Comparison of ENCODE assay signal across 46 mouse cellular contexts in genomic region chr7:44077703-44078102, GRCm38 (mm10). TPM values are rescaled to one million over a fixed set of nuclear protein-coding genes. Genes with fewer than 3 reads are reported as not detected.
"Had no signal": no experiment of that assay in that cellular context is flagged by ENCODE, and none has a peak within 500 bp of the region (broad histone marks: within the 10 kb centered on the region; RNA-seq: fewer than 3 reads in every experiment).

No protein-coding gene starts in this region.

- H3K4me3 ChIP-seq: limb, embryonic 10.5 days; limb, embryonic 12.5 days; limb, embryonic 13.5 days; limb, embryonic 15.5 days; liver, embryonic 12.5 days; liver, embryonic 13.5 days; liver, embryonic 15.5 days; lung, embryonic 15.5 days; megakaryocyte, embryonic 14.5 days; midbrain, embryonic 10.5 days; midbrain, embryonic 12.5 days; midbrain, embryonic 13.5 days; midbrain, embryonic 15.5 days; myocyte had no signal

- H3K9ac ChIP-seq: limb, embryonic 12.5 days; limb, embryonic 13.5 days; limb, embryonic 15.5 days; liver, embryonic 12.5 days; liver, embryonic 13.5 days; liver, embryonic 14.5 days; liver, embryonic 15.5 days; liver, postnatal 0 days; lung, embryonic 14.5 days; lung, embryonic 15.5 days; midbrain, embryonic 12.5 days; midbrain, embryonic 13.5 days; midbrain, embryonic 15.5 days had no signal

- H3K36me3 ChIP-seq: limb, embryonic 10.5 days; limb, embryonic 12.5 days; limb, embryonic 13.5 days; limb, embryonic 15.5 days; liver, embryonic 12.5 days; liver, embryonic 13.5 days; liver, embryonic 15.5 days; lung, embryonic 15.5 days; midbrain, embryonic 10.5 days; midbrain, embryonic 12.5 days; midbrain, embryonic 13.5 days; midbrain, embryonic 15.5 days had no signal

- H3K9me3 ChIP-seq: limb, embryonic 10.5 days; limb, embryonic 12.5 days; limb, embryonic 15.5 days; liver, embryonic 13.5 days; liver, embryonic 15.5 days; lung, embryonic 15.5 days; megakaryocyte, embryonic 14.5 days; midbrain, embryonic 12.5 days; midbrain, embryonic 15.5 days had no signal

- H3K4me1 ChIP-seq: limb, embryonic 10.5 days; limb, embryonic 12.5 days; limb, embryonic 13.5 days; limb, embryonic 15.5 days; liver, embryonic 12.5 days; liver, embryonic 13.5 days; liver, embryonic 15.5 days; lung, embryonic 15.5 days; megakaryocyte, embryonic 14.5 days; midbrain, embryonic 10.5 days; midbrain, embryonic 12.5 days; midbrain, embryonic 13.5 days; midbrain, embryonic 15.5 days had no signal

- H3K27ac ChIP-seq: limb, embryonic 10.5 days; limb, embryonic 12.5 days; limb, embryonic 13.5 days; limb, embryonic 15.5 days; liver, embryonic 12.5 days; liver, embryonic 13.5 days; liver, embryonic 14.5 days; liver, embryonic 15.5 days; lung, embryonic 15.5 days; macrophage; midbrain, embryonic 10.5 days; midbrain, embryonic 12.5 days; midbrain, embryonic 13.5 days; midbrain, embryonic 15.5 days had no signal

- H3K27me3 ChIP-seq: limb, embryonic 12.5 days; limb, embryonic 13.5 days; limb, embryonic 15.5 days; liver, embryonic 12.5 days; liver, embryonic 13.5 days; liver, embryonic 15.5 days; lung, embryonic 15.5 days; megakaryocyte, embryonic 14.5 days; midbrain, embryonic 12.5 days; midbrain, embryonic 13.5 days; midbrain, embryonic 15.5 days had no signal

- DNase-seq: left cerebral cortex, postnatal 4 days; liver; liver, embryonic 13.5 days; liver, postnatal 0 days; lung, adult 18-20 months; lung, adult 2 months; lung, embryonic 14.5 days; lung, postnatal 10 days; lung, postnatal 14 days; lung, postnatal 36 days; lung, postnatal 4 days; midbrain, embryonic 14.5 days had no signal

RNA-seq across cellular contexts. Expression of gene Klk1b21, which starts 24.4 kb away (rescaled TPM):
- total RNA-seq: left cerebral cortex, postnatal 10 days; left cerebral cortex, postnatal 14 days; left cerebral cortex, postnatal 25 days; left cerebral cortex, postnatal 36 days; left cerebral cortex, postnatal 4 days; liver, adult 2 months; megakaryocyte progenitor cell, adult 5-6 weeks; megakaryocyte, adult 5-6 weeks; megakaryocyte-erythroid progenitor cell, adult 5-6 weeks; midbrain, postnatal 0 days; monocyte, adult 5-6 weeks had no signal
- polyA plus RNA-seq: limb, embryonic 10.5 days; limb, embryonic 11.5 days; limb, embryonic 12.5 days; limb, embryonic 13.5 days; limb, embryonic 14.5 days; limb, embryonic 15.5 days; liver, adult 2 months; liver, embryonic 11.5 days; liver, embryonic 12.5 days; liver, embryonic 13.5 days; liver, embryonic 14.5 days; liver, embryonic 15.5 days; liver, embryonic 16.5 days; liver, postnatal 0 days; lung, adult 2 months; lung, embryonic 14.5 days; lung, embryonic 15.5 days; lung, embryonic 16.5 days; lung, postnatal 0 days; macrophage; midbrain, embryonic 10.5 days; midbrain, embryonic 11.5 days; midbrain, embryonic 12.5 days; midbrain, embryonic 13.5 days; midbrain, embryonic 14.5 days; midbrain, embryonic 15.5 days; midbrain, embryonic 16.5 days; midbrain, postnatal 0 days; myocyte; neural tube, embryonic 11.5 days had no signal

RNA-seq across cellular contexts. Expression of gene Klk1b27, which starts 25.6 kb away (rescaled TPM):
- total RNA-seq: left cerebral cortex, postnatal 10 days; left cerebral cortex, postnatal 14 days; left cerebral cortex, postnatal 25 days; left cerebral cortex, postnatal 36 days; left cerebral cortex, postnatal 4 days; liver, adult 2 months; megakaryocyte progenitor cell, adult 5-6 weeks; megakaryocyte, adult 5-6 weeks; megakaryocyte-erythroid progenitor cell, adult 5-6 weeks; midbrain, postnatal 0 days had no signal
- polyA plus RNA-seq: limb, embryonic 10.5 days; limb, embryonic 11.5 days; limb, embryonic 12.5 days; limb, embryonic 13.5 days; limb, embryonic 14.5 days; limb, embryonic 15.5 days; liver, adult 2 months; liver, embryonic 11.5 days; liver, embryonic 12.5 days; liver, embryonic 13.5 days; liver, embryonic 15.5 days; liver, embryonic 16.5 days; liver, postnatal 0 days; lung, embryonic 14.5 days; lung, embryonic 15.5 days; lung, embryonic 16.5 days; lung, postnatal 0 days; midbrain, embryonic 10.5 days; midbrain, embryonic 11.5 days; midbrain, embryonic 12.5 days; midbrain, embryonic 13.5 days; midbrain, embryonic 14.5 days; midbrain, embryonic 15.5 days; midbrain, embryonic 16.5 days; midbrain, postnatal 0 days; neural tube, embryonic 11.5 days had no signal

RNA-seq across cellular contexts. Expression of gene Klk1b22, which starts 34.8 kb away (rescaled TPM):
- total RNA-seq: left cerebral cortex, postnatal 10 days; left cerebral cortex, postnatal 14 days; left cerebral cortex, postnatal 25 days; left cerebral cortex, postnatal 36 days; left cerebral cortex, postnatal 4 days; liver, adult 2 months; megakaryocyte progenitor cell, adult 5-6 weeks; megakaryocyte, adult 5-6 weeks; megakaryocyte-erythroid progenitor cell, adult 5-6 weeks; midbrain, postnatal 0 days; monocyte, adult 5-6 weeks had no signal
- polyA plus RNA-seq: limb, embryonic 10.5 days; limb, embryonic 11.5 days; limb, embryonic 12.5 days; limb, embryonic 13.5 days; limb, embryonic 14.5 days; limb, embryonic 15.5 days; liver, adult 2 months; liver, embryonic 11.5 days; liver, embryonic 12.5 days; liver, embryonic 13.5 days; liver, embryonic 14.5 days; liver, embryonic 15.5 days; liver, embryonic 16.5 days; liver, postnatal 0 days; lung, adult 2 months; lung, embryonic 14.5 days; lung, embryonic 15.5 days; lung, embryonic 16.5 days; lung, postnatal 0 days; macrophage; midbrain, embryonic 10.5 days; midbrain, embryonic 11.5 days; midbrain, embryonic 12.5 days; midbrain, embryonic 13.5 days; midbrain, embryonic 14.5 days; midbrain, embryonic 15.5 days; midbrain, embryonic 16.5 days; midbrain, postnatal 0 days; neural tube, embryonic 11.5 days had no signal

RNA-seq across cellular contexts. Expression of gene Klk1b16, which starts 58.9 kb away (rescaled TPM):
- total RNA-seq: left cerebral cortex, postnatal 10 days; left cerebral cortex, postnatal 14 days; left cerebral cortex, postnatal 25 days; left cerebral cortex, postnatal 36 days; left cerebral cortex, postnatal 4 days; liver, adult 2 months; megakaryocyte progenitor cell, adult 5-6 weeks; megakaryocyte, adult 5-6 weeks; megakaryocyte-erythroid progenitor cell, adult 5-6 weeks; midbrain, postnatal 0 days; monocyte, adult 5-6 weeks had no signal
- polyA plus RNA-seq: limb, embryonic 10.5 days; limb, embryonic 11.5 days; limb, embryonic 12.5 days; limb, embryonic 13.5 days; limb, embryonic 14.5 days; limb, embryonic 15.5 days; liver, adult 2 months; liver, embryonic 11.5 days; liver, embryonic 12.5 days; liver, embryonic 13.5 days; liver, embryonic 14.5 days; liver, embryonic 15.5 days; liver, postnatal 0 days; lung, adult 2 months; lung, embryonic 14.5 days; lung, embryonic 15.5 days; lung, embryonic 16.5 days; lung, postnatal 0 days; macrophage; midbrain, embryonic 10.5 days; midbrain, embryonic 11.5 days; midbrain, embryonic 12.5 days; midbrain, embryonic 13.5 days; midbrain, embryonic 14.5 days; midbrain, embryonic 15.5 days; midbrain, embryonic 16.5 days; midbrain, postnatal 0 days; myocyte; neural tube, embryonic 11.5 days had no signal
